Mouse (Mus musculus) cerebellum, adult 18-20 months (tissue): ENCODE measurements around the gene Grrp1.
"Not testable (repeated sequence)": the region's sequence is repeated elsewhere in the genome, so short reads cannot be mapped to it uniquely, and the experiment has no call there.

ENCODE experiments used
- DNase-seq, 2 experiments: peaks; one replicate each; pipeline ENCODE4 v3.0.0; 2021

Gene Grrp1

DNA sequence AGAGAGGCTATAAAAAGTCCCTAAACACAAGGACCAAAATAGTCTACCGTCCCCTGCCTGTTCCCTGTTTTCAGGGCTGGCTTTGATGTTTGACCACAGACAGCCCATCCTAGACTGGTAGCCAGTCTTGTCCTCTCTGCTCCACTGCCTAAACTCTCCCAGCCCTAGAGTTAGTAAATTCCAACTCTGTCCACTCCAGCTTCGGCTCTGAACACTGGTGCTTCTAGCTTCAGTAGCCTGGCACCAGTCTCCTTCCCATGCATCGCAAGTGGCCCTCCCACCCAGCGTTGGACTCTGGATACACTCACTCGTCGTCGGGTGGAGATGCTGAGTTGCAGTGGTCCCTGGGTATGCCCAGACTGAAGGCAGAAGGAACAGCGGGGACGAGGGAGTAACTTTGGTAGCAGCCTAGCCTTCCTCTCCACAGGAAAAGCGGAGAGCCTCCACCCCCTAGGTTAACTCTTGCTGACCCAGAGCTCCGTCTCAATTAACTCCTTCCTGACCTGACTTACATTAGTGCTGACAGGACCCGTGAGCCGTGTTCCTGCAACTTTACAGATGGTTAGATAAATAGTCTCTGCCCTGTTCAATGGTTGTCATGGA, at the start of gene Grrp1:
Gene Grrp1, minus strand, starts transcription at position 385 of the 603 bp plus-strand sequence.
- no peak for DNase-seq

DNA sequence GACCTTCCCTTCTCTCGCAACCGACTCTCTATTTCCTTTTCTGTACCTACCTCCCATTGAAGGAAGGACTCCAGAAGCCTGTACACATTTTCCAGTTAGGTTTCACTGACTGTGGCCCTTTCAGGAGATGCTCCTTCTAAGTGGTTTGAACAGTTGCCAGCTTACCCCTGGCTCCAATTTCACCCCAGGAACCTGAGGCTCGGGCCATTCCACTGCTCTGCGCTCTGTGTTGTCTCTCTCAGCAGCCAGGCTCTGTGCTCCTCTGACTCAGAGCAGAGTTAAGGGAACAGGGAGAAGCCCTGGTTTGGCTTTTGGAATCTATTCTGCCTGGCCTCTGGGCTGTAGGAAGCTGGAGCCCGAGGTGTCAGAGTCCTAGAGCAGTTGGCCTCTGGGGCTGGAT, 48.2 kb upstream of the Grrp1 start:
- no peak for DNase-seq

DNA sequence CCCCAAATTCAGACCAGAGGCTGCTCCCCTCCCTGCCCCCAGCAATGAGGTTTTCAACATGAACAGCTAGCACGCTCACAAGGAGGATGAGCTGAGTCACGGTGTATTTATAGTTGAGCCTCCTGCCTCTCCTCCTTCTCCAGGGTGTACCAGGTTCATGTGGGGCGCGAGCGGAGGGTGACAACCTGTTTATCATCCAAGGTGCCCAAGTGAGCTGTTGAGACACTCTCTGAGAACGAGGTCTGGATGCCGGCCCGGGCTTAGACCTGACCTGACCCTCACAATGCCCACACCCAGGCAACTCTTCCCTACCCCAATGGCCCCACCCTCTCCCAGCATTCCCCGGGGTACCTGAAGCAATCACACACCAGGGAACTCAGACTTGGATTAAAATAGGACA, 46.4 kb upstream of the Grrp1 start:
- DNase-seq = no peak

DNA sequence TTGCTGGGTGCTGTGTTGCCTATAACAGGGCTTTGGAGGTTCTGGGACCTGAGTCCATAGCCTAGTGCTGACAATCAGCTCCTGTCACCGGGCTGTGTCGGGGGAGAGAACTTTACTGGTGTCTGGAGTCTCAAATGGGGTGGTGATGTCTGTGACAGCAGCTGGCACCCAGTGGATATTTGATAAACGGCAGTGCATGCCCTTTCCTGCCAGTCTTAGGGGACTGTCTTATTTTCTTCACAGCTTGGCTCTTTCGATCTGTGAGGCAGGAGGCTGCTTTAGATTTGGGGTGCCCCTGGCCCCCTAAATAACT, 45.5 kb upstream of the Grrp1 start:
- DNase-seq = no peak

DNA sequence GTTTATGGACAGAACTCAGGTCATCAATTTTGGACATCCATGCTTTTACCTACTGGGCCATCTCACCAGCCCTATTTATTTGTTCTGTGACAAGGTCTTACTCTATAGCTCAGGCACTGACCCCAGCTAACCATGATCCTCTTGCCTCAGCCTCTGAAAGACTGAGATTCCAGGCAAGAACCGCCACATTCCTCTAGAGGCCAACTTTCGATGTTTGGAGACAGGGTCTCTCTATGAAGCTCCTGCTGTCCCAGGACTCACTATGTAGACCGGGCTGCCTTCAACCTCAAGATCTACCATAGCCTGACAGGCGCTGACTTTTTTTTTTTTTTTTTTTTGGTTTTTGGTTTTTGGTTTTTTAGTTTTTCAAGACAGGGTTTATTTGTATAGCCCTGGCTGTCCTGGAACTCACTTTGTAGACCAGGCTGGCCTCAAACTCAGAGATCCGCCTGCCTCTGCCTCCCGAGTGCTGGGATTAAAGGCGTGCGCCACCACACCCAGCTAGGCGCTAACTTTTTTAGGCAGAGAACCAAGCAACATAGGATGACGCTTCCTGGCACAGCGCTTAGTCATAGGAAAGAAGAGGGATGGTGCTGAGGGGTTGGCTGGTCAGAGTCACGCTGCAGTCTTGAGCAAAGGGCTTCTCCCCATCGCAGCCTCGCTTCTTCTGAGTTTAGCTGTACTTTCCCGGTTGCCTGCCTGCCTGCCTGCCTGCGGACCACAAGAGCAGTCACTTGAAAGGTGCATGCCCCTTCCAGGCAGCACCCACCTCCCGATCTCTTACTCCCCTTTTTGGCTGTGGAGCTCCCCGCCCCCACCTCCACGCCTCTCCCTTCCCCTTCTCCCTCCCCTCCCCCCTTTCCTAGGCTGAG, 45.0 kb upstream of the Grrp1 start:
- DNase-seq = no peak

DNA sequence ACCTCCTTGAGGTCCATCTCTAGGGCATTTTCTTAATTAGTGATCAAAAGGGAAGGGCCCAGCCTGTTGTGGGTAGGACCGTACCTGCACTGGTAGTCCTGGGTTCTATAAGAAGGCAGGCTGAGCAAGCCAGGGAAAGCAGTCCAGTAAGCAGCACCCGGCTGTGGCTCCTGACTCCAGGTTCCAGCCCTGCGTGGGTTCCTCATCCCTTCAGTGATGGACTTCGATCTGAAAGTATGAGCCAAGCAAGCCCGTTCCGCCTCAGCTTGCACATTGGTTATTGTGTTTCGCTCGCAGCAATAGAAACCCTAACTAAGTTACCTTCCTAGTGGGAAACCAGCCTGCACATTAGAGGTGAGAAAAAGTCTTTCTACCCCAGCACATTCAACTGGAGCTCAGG, 43.5 kb upstream of the Grrp1 start:
- no peak for DNase-seq

DNA sequence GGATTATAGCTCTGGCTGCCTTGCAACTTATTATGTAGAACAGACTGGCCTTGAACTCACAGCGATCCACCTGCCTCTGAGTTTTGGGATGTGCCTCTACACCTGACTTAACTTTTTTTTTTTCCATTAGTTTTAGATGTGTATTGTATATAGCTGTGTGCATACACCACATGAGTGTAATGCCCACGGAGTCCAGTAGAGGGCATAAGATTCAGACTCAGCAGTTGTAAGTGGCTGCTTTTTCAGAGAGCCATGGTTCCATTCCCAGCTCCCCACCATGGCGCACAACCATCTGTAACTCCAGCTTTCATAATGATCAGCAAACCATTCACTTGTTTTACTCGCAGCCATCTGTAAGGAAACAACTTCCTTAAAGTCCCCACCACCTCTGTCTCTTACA, 42.6 kb upstream of the Grrp1 start:
- no peak for DNase-seq

DNA sequence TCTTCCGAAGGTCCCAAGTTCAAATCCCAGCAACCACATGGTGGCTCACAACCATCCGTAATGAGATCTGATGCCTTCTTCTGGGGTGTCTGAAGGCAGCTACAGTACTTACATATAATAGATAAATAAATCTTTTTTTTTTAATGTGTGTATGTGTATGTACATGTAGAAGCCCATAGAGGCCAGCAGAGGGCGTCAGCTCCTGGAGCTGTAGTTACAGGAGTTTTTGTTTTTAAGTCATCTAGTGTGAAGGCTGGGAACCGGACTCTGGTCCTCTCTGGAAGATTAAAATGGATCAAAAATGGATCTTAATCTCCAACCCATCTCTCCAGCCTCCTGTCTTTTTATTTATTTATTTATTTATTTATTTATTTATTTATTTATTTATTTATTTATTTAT, 42.2 kb upstream of the Grrp1 start:
- not testable (repeated sequence) for DNase-seq

DNA sequence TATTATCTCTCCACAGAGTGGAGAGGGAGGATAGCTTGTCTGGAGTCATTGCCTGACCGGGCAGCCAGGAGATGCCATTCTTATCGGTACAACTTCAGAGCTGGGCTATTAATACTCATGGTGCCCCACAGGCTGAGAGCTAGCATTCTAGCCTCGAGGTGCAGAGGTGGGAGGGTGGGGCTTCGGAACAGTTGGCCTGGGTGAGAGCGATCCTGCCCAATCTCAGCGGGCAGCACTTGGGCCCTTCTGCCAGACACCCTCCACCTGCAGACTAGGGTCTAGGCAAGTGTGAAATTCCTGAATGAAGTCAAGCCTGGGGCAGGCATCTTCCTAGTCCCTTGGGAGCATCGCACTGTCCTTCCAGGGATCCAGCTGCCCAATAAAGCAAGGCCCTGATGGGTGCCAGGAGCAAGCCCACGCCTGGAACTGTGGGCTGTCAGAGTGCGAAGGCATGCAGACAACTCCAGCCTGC, 39.8 kb upstream of the Grrp1 start:
- DNase-seq = no peak

DNA sequence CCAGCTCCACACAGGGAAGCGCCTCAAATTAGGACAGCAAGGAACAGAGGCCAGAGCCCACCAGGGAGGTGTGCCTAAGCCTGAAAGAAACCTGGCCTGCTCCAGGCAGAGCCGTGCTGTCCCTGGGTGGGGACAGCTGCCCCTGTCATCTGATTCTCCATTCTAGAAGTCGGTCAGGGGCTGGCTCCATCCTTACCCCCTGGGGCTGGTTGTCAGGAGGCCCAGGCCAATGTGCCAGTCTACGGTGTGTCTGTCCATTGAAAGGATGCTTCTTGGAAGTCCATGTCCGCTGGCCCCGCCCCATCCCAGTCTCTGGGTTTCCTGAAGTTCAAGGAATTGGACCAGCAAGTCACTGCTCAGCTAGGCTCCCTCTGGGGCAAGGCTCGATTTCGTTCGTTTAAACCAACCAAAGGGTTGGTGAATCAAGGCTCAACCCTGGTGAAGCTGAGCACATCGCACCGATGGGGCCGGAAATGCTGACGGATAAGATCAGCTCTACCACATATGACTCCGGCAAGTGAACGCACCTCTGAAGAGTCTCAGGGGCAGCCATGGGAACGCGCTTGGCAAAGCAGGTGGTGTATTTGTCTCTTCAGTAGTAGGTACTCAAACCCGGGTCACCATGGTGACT, 39.3 kb upstream of the Grrp1 start:
- peak in 1 of 2 experiments; percentile 7 for DNase-seq

DNA sequence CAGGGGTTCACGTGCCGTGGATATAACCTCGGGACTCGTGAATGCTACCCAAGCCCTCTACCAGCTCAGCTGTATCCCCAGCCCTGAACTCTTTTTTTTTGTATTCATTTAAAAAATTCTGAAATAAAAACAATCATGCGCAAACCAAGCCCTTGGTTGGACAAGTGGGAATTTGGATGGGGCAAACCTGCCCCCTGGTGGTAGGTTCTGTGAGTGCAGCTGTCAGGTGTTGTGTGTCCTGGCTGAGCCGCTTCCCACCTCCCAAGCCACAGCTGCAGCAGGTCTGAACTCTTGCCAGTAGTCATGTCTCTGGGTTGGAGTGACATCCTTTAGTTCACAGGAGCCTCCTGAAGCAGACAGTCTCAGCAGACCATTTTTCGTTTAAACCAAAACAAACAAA, 38.2 kb upstream of the Grrp1 start:
- peak; percentile 62 to 82 for DNase-seq

DNA sequence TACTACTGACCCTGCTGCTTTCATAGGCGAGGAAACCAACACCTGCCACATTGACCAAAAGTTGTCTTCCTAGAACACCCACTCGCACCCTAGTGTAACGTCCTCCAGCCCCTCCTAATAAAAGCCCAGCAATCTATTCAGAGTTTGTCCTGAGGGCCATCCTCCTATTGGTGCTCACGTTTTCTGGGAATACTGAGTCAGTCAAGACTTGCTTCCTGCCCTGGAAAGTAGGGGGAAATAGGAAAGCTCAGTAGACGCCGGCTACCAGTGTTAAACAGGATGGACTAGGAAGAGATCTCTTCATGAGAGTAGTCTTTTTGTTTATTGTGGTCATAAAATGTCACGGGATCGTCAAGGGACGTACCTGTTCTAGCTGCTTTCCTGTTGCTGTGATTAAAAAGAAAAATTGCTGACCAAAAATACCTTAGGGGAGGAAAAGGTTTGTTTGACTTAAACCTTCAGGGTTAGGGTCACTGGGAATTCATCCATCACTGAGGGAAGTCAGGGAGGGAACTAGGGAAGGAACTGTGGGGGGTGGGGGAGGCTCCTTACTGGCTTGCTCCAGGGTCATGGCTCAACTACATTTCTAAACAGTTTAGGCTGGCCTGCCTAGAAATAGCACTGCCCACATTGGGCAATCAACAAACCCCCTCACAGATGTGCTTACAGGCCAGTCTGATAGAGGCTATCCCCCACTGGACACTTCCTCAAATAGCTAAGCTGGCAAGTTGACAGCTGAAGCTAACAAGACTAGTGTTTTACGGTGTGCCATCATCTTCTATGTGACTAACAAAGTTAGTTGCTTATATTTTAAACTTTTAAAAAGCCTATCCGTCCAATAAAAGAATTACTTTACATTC, 34.7 kb upstream of the Grrp1 start:
- DNase-seq = no peak

DNA sequence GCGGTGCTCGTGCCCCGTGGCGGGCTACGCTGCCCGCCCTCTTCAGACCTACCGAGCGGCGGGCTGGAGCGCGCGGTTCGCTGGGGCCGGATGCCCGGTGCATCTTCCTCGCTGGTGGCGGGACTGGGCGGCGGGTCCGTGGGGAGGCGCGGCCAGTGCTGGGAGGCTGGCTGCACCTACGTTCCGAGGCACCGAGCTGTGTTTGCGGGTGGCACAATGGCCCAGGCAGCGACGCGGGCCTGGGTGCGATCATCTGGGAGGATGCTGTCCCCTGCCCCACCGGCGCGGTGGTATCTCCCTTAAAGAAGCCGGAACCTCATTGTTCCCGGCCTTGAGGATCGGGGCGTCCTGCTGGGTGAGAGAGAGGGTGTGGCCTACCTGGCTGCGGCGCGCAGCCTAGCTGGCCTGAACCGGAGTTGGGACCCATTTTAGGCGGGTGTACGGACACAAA, 33.7 kb upstream of the Grrp1 start, which contains the start of gene Pdik1l:
Gene Pdik1l, minus strand, starts transcription at position 321 of the 451 bp plus-strand sequence.
- DNase-seq = peak; percentile 78 to 79

DNA sequence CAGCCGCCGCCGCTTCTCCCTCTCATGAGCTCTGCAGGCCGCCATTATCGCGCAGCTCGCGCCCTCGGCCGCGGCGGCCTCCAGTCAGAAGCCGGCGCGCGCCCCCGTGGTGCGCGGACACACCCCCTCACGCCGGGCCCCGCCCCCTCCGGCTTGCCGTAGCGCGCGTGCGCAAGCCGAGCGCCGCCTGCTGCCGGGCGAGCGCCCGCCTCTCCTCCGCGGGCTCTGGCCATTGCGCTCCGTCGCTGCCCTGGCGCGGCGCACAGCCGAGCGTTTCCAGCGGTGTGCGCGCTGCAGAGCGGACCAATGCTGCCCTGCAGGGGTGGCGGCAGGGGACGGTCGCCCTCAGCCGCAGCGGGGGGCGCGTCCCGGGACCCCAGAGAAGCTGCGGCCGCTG, 33.3 kb upstream of the Grrp1 start:
- peak; percentile 88 to 99 for DNase-seq

DNA sequence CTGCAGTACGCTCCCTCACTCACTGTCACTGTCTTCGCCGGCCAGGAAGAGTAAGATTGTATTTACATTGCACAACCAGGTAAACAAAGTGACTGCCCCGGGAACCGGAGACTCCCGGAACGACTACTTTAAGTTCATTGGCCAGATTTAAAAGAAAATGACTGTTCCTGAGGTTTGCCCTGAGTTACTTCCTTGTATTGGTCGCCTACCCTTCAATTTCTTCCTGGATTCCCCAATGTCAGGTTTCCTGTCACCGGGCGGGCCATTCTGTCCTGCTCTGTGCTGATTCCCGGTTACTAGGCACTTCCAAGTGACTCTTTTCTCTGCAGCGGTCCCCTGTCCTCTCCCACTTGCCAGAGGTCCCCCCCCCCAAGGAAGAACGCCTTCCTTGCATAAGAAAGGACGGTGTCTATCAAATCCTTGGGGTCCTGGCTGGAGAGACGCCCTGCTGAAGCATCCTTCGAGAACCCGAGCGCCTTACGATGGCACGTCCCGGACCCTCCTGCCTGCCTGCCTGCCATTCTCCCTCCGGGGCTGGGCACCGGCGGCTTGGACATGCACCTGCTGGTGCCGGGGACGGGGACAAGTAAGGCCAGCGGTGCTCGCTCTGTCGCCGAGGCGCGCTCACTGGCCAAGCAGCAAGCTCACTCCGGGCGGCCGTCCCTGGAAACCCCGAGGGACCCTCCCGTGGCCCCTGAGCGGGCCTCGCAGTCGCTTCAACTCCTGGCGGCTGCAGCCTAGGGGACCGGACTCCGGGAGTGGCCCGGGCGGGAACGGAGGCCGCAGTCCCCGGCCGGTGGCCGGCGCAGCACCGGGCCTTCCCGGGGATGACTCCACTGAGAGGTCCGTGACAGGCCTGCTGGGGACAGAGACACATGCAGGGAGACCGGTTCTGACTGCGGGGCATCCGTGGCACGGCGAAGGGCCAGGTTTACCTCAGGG, 32.6 kb upstream of the Grrp1 start:
- peak in 1 of 2 experiments; percentile 29 for DNase-seq

DNA sequence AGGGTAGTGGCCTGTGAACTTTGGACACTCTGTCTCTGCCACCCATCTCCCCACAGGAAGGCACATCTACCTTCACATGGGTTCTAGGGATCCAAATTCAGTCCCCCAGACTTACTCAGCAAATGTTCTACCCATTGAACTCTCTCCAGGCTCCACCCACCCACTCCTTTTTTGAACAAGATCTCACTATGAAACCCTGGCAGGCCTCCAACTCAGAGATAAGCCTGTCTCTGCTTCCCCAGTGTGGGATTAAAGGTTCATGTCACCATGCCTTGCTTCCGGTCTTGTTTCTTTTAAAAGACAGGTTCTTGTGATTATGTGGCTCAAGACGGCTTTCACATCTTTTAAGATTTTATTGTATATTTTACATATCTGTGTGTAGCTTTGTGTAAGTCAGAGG, 31.0 kb upstream of the Grrp1 start:
- DNase-seq = peak in 1 of 2 experiments; percentile 16

DNA sequence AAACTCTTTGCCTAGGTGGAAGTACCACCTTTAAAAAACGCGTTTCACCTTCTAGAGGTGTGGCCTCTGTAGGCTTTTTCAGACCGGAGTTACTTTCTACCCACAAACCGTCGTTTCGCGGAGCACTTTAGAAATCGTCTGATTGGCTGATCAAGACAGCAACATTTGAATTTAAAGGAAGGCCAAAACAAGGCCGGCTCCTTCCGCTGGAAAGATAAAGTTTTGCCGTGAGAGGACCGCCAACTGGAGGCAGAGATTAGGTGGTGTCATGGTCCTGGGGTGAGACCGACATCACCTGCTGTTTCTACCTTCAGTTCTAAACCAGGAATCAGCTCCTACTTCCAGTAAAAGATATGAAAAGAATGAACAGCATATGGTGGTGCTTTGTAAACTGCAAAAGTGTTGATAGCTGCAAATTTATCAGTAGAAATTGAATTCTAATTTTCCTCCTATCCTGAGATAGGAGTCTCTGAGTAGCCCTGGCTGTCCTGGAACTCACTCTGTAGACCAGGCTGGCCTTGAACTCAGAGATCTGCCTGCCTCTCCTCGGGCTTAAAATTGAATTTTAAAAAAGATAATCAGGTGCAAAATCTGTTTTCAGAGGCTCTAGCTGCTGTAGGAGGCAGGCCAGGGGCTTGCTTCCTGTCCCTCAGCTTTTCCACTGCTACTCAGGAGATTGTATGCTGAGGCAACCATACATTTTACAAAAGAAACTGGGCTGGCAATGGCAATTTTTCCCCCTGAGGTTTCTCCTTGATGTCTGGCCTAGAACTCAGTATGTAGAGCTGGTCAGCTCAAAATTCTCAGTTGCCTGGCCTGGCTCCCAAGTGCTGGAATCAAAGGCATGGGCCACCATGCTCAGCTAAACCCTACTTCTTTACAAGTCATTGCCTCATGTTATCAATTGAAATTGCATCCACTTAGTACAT, 19.8 kb upstream of the Grrp1 start:
- no peak for DNase-seq

DNA sequence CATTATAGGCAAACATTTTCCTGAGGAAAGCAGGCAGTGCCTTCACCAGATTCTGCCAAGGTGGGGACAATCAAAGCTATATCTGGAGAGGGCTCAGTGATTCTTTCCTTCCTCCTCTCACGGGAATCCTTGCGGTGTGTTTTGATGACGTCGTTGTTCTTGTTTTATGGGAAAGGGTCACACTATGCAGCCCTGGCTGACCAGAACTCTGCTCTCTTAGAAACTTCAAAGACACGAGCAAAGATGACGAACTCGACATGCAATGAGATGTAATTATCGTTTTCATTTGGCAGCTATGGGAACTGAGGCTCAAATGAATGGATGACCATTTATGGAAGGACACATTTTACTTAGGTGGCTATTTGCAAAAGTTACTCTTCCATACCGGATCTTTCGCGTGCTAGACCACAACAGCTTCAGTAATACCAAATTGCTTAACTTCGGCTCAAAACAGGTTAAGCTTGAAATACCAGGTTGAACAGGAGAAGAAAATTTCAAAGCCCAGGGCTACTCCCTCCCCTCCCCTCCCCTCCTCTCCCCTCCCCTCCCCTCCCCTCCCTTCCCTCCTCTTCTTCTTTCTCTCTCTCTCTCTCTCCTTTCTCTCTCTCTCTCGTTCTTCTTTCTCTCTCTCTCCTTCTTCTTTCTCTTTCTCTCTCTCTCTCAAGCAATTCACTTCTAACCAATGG, 19.0 kb upstream of the Grrp1 start:
- no peak for DNase-seq

DNA sequence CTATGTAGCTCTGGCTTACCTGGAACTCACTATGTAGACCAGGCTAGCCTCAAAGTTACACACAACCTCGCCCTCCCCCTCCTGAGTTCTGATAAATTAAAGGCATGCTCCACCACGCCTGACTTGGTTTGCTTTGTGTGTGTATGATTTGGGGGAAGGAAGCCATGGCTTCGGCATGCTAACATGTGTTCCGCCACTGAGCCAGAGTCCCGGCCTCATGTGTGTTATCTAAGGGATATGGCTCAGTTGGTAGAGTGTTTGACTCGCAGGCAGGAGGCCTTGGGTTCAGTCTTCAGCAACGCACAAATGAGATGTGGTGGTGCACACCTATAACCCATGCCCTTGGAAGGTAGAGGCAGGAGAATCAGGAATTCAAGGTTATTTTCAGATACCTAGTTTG, 18.1 kb upstream of the Grrp1 start:
- no peak for DNase-seq

DNA sequence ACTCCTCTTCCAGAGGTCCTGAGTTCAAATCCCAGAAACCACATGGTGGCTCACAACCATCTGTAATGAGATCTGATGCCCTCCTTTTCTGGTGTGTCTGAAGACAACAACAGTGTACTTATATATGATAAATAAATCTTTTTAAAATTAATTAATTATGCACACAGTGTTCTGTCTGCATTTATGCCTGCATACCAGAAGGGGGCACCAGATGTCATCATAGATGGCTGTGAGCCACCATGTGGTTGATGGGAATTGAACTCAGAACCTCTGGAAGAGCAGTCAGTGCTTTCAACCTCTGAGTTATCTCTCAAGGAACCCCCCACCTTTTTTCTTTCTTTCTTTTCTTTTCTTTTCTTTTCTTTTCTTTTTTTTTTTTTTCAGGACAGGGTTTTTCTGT, 15.7 kb upstream of the Grrp1 start:
- not testable (repeated sequence) for DNase-seq
